ENCODE assay signal across 22 mouse cellular contexts in the genomic region with DNA sequence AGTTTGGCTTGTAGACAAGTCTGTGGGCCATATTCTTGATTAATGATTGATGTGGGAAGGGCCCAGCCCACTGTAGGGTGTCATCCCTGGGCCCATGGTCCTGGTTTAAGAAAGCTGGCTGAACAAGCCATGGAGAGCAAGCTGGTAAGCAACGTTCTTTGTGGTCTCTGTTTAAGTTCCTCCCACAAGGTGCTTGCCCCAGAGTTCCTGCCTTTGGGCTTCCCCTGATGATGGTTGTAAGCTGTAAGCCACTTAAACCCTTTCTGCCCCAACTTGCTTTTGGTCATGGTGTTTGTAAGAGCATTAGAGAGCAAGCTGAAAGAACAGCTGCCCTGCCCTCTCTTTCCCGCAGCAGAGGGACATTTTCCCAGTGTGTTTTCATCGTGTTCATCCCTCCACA. TPM values are rescaled to one million over a fixed set of nuclear protein-coding genes. Genes with fewer than 3 reads are reported as not detected.
DNase-seq lines count a peak whose midpoint lies in the region; ATAC-seq and TF ChIP-seq lines count a peak whose summit lies in the region.
"Had no signal": no experiment of that assay in that cellular context is flagged by ENCODE, and none has a peak within 500 bp of the region (broad histone marks: within the 10 kb centered on the region; RNA-seq: fewer than 3 reads in every experiment).

No protein-coding gene starts in this region.

- WGBS in midbrain, embryonic 11.5 days, result 43% methylated on average over 3 of the region's 3 CpGs
- WGBS in midbrain, embryonic 10.5 days, result 43% methylated on average over 3 of the region's 3 CpGs
- 81% methylated on average over 3 of the region's 3 CpGs for WGBS in lung, adult 2 months

- H3K36me3 ChIP-seq in midbrain, embryonic 11.5 days (ENCODE audit: control insufficient read depth, insufficient read depth, low read length), result no peaks in the 10 kb centered on the region
- H3K36me3 ChIP-seq in midbrain, embryonic 10.5 days, result no peaks in the 10 kb centered on the region
- H3K36me3 ChIP-seq: embryonic facial prominence, embryonic 12.5 days; limb, embryonic 12.5 days; midbrain, embryonic 15.5 days had no signal

- peaks cover 4% of the 10 kb centered on the region; the same call in 1 of the 2 replicates for H3K4me1 ChIP-seq in midbrain, embryonic 11.5 days (ENCODE audit: control insufficient read depth, insufficient read depth, low read length)
- peaks cover 26% of the 10 kb centered on the region for H3K4me1 ChIP-seq in midbrain, embryonic 10.5 days
- H3K4me1 ChIP-seq in lung, adult 2 months (ENCODE audit: control insufficient read depth, insufficient read depth, low read length), result peaks cover 20% of the 10 kb centered on the region
- H3K4me1 ChIP-seq: embryonic facial prominence, embryonic 12.5 days had no signal

- no peaks in the 10 kb centered on the region for H3K27me3 ChIP-seq in midbrain, embryonic 11.5 days (ENCODE audit: control insufficient read depth, insufficient read depth, low read length)
- H3K27me3 ChIP-seq in midbrain, embryonic 10.5 days (ENCODE audit: low read depth, poor library complexity, severe bottlenecking), result no peaks in the 10 kb centered on the region; the same call in 1 of the 2 replicates
- H3K27me3 ChIP-seq: embryonic facial prominence, embryonic 12.5 days; forebrain, embryonic 13.5 days; limb, embryonic 12.5 days; midbrain, embryonic 15.5 days had no signal

- no peak overlapping the region for H3K4me3 ChIP-seq in midbrain, embryonic 11.5 days (ENCODE audit: low read depth, low read length)
- H3K4me3 ChIP-seq in midbrain, embryonic 10.5 days, result no peak overlapping the region
- no peak overlapping the region for H3K4me3 ChIP-seq in lung, adult 2 months (replicated peaks; ENCODE audit: extremely low read depth, low read depth, low read length)
- H3K4me3 ChIP-seq: embryonic facial prominence, embryonic 12.5 days; erythroblast, embryonic 14.5 days; forebrain, embryonic 13.5 days; limb, embryonic 12.5 days; midbrain, embryonic 15.5 days had no signal

- H3K4me2 ChIP-seq in midbrain, embryonic 11.5 days, result no peak overlapping the region
- H3K4me2 ChIP-seq: embryonic facial prominence, embryonic 12.5 days; forebrain, embryonic 13.5 days; hindbrain, embryonic 14.5 days; limb, embryonic 12.5 days; liver, embryonic 11.5 days; midbrain, embryonic 15.5 days had no signal

- H3K9me3 ChIP-seq in midbrain, embryonic 11.5 days (ENCODE audit: control insufficient read depth, low read length), result no peaks in the 10 kb centered on the region
- no peaks in the 10 kb centered on the region for H3K9me3 ChIP-seq in midbrain, embryonic 10.5 days (replicated peaks)
- H3K9me3 ChIP-seq: embryonic facial prominence, embryonic 12.5 days; forebrain, embryonic 13.5 days; limb, embryonic 12.5 days; midbrain, embryonic 15.5 days had no signal

- DNase-seq in midbrain, embryonic 11.5 days (ENCODE audit: low spot score, missing footprints), result peak; percentile 78
- DNase-seq in midbrain, embryonic 10.5 days (ENCODE audit: low spot score), result no peak
- peak; percentile 76 for DNase-seq in fat pad, adult 2 months (ENCODE audit: extremely low read depth, low read depth, low spot score)
- no peak for DNase-seq in layer of hippocampus, adult 18-20 months (ENCODE audit: low spot score in 2 of 2)
- DNase-seq in lung, adult 2 months, result no peak
- DNase-seq in adrenal gland, adult (ENCODE audit: inconsistent age in 2 of 2, low spot score in 1 of 2), result no peak
- DNase-seq: cerebellum, adult 18-20 months; cerebellum, postnatal 14 days; heart, postnatal 36 days; kidney, adult 8-10 months; kidney, postnatal 14 days; liver, postnatal 0 days; lung, postnatal 10 days had no signal

- ATAC-seq in midbrain, embryonic 11.5 days (ENCODE audit: low FRiP score), result no peak
- ATAC-seq in CD4-positive, CD25-positive, alpha-beta regulatory T cell, adult 4 months, result peak; percentile 54
- ATAC-seq in megakaryocyte progenitor cell, adult 5-6 weeks (replicated peaks; ENCODE audit: poor library complexity), result peak; percentile 38
- ATAC-seq: forebrain, embryonic 13.5 days; liver, postnatal 0 days; midbrain, embryonic 15.5 days had no signal

- no peak for TF ChIP-seq CTCF in lung, adult 2 months (IDR thresholded peaks at IDR 0.05; ENCODE audit: insufficient read depth, low read length)

- no peak overlapping the region for H3K27ac ChIP-seq in midbrain, embryonic 11.5 days (ENCODE audit: low read depth, low read length)
- H3K27ac ChIP-seq in midbrain, embryonic 10.5 days (replicated peaks), result no peak overlapping the region
- H3K27ac ChIP-seq: embryonic facial prominence, embryonic 12.5 days; forebrain, embryonic 13.5 days; hindbrain, embryonic 14.5 days; limb, embryonic 12.5 days; midbrain, embryonic 15.5 days had no signal

- no peak for TF ChIP-seq POLR2A in lung, adult 2 months (IDR thresholded peaks at IDR 0.05; ENCODE audit: borderline replicate concordance, extremely low read depth, low read depth, low read length)

- H3K9ac ChIP-seq in midbrain, embryonic 11.5 days (ENCODE audit: low read length), result no peak overlapping the region
- H3K9ac ChIP-seq: embryonic facial prominence, embryonic 12.5 days; forebrain, embryonic 13.5 days; hindbrain, embryonic 14.5 days; limb, embryonic 12.5 days; liver, postnatal 0 days; midbrain, embryonic 15.5 days had no signal

RNA-seq across cellular contexts. Expression of gene Map3k20, which starts 43.0 kb away (rescaled TPM):
- 7.5 and 8.3 TPM in 2 replicates for polyA plus RNA-seq in midbrain, embryonic 11.5 days (2014; fragmentation: Nextera tagmentation; extraction: Ambion mirVana)
- polyA plus RNA-seq in midbrain, embryonic 10.5 days (2016; fragmentation: Nextera tagmentation; extraction: Ambion mirVana), result 7.4 and 8.2 TPM in 2 replicates
- polyA plus RNA-seq in CD4-positive, CD25-positive, alpha-beta regulatory T cell, adult 4 months (2017; shearing (Covaris generic)), result under 1 TPM in 1 of 2 experiments, not detected in 1; 0.17 TPM
- total RNA-seq in megakaryocyte progenitor cell, adult 5-6 weeks (2015), result 76.0 and 84.5 TPM in 2 replicates
- 57.9 and 61.8 TPM in 2 replicates for total RNA-seq in megakaryocyte progenitor cell, adult 5-6 weeks (2017)
- 10 to 100 TPM; 12.6 to 16.8 TPM for total RNA-seq in layer of hippocampus, adult 18-20 months (2021)
- polyA plus RNA-seq in lung, adult 2 months (2012; rRNA removed), result 20.3 and 35.9 TPM in 2 replicates

Comparison
In these comparisons a context has a peak if more than half of its experiments do, and no peak if none do; other contexts are left out.
1. DNase-seq: peak in midbrain, embryonic 11.5 days (single experiment) and fat pad, adult 2 months (single experiment); none in midbrain, embryonic 10.5 days (single experiment), layer of hippocampus, adult 18-20 months (0 of 2), lung, adult 2 months (single experiment) and adrenal gland, adult (0 of 2).